Mouse (Mus musculus): Measurements from ENCODE around the gene Dcp1a. TPM values are rescaled to one million over a fixed set of nuclear protein-coding genes. Genes with fewer than 3 reads are reported as not detected.

The Dcp1a gene
- polyA plus RNA-seq, 1 experiment from 2014 or later, result 3.3 TPM

DNA sequence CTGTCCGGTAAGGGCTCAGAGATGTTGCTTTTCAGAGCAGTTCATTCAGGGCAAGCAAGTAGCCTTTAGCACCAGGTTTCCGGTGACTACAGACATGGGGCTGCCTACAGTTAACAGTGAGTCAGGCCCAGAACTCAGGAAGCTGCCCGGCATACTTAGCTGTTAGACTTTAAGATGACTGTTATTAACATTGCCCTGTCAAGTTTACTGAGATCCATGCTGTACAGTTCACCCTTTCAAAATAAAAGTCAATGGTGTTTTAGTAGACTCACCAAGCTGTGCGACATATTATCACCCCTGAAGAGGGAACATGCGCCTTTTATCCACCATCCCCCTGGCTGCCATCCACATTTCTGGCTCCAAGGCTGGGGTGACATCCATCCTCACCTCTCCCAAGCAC is 96.9 kb downstream of the Dcp1a start:
- Histone ChIP-seq H3K9me3 (ENCODE audit: low read length) (no peaks in the 10 kb centered on the region), H3K36me3 (replicated peaks; ENCODE audit: insufficient read depth, low read length) (peaks cover 38% of the 10 kb centered on the region), H3K9ac (replicated peaks) (no peak overlapping the region), H3K4me3 (ENCODE audit: low read depth, low read length) (no peak overlapping the region), H3K4me2 (ENCODE audit: low read depth, low read length) (no peak overlapping the region), H3K4me1 (ENCODE audit: insufficient read depth) (peaks cover 3% of the 10 kb centered on the region; the same call in 1 of the 2 replicates), H3K27me3 (ENCODE audit: insufficient read depth, low read length) (no peaks in the 10 kb centered on the region), H3K27ac (ENCODE audit: low read depth) (no peak overlapping the region)
- DNase-seq, result no peak
- 41% methylated on average over 5 of the region's 5 CpGs for WGBS (ENCODE audit: insufficient replicate concordance)
- no peak for TF ChIP-seq EP300 (IDR thresholded peaks at IDR 0.05; ENCODE audit: low read depth)
- TF ChIP-seq CTCF (IDR thresholded peaks at IDR 0.05; ENCODE audit: low read depth), result no peak
- ATAC-seq, result peak; percentile 24; the same call in 1 of the 2 replicates

Small RNA genes lying within 50 kb of the gene (microRNA-seq; reads per million reads assigned to microRNA genes)
- gene Mir3076, result 5.7 reads per million, percentile 10 among the genes with 10 or more reads in this experiment

Other genes starting within 250 kb of the Dcp1a start
- 0.22 and 0.36 TPM in 2 replicates for gene Cacna1d, start 11.9 kb downstream of the Dcp1a start, polyA plus RNA-seq (2015; fragmentation: Nextera tagmentation; extraction: Ambion mirVana)
- gene Tkt, start 68.8 kb downstream of the Dcp1a start, polyA plus RNA-seq (2015; fragmentation: Nextera tagmentation; extraction: Ambion mirVana), result 96.6 and 110 TPM in 2 replicates
- gene Prkcd, start 146.7 kb downstream of the Dcp1a start, polyA plus RNA-seq (2015; fragmentation: Nextera tagmentation; extraction: Ambion mirVana), result 16.7 and 17.8 TPM in 2 replicates
- 6.6 and 7.0 TPM in 2 replicates for gene Rft1, start 174.8 kb downstream of the Dcp1a start, polyA plus RNA-seq (2015; fragmentation: Nextera tagmentation; extraction: Ambion mirVana)
- 15.0 and 15.8 TPM in 2 replicates for gene Sfmbt1, start 235.3 kb downstream of the Dcp1a start, polyA plus RNA-seq (2015; fragmentation: Nextera tagmentation; extraction: Ambion mirVana)

Data from liver, postnatal 0 days (tissue).